Mouse (Mus musculus) intestine, postnatal 0 days (tissue): Measurements from ENCODE around the gene Evl. TPM values are rescaled to one million over a fixed set of nuclear protein-coding genes. Genes with fewer than 3 reads are reported as not detected.
A peak's percentile ranks its signal among the peaks of the same experiment; 100 is the strongest.

Experiments
- ATAC-seq: fragments of 200-750 bp; cut with Nextera tagmentation; 2 replicates; pipeline ENCODE4 v1.8.0; 2017; ENCODE audit warnings: mild to moderate bottlenecking, moderate TSS enrichment, moderate library complexity
- H3K27ac ChIP-seq: fragments of 300-500 bp; sonication (generic); 2 replicates; pipeline ENCODE4 v1.5.1; 2014; ENCODE audit warnings: mild to moderate bottlenecking, low read depth, low read length, moderate library complexity
- H3K27me3 ChIP-seq: fragments of 300-500 bp; sonication (generic); replicated peaks from 2 replicates; pipeline ENCODE4 v1.6.1; 2014; ENCODE audit warnings: low read length, mixed read lengths; ENCODE audit not compliant: control insufficient read depth, insufficient read depth
- H3K36me3 ChIP-seq: fragments of 300-500 bp; sonication (generic); 2 replicates; pipeline ENCODE4 v1.6.1; 2014; ENCODE audit warnings: mild to moderate bottlenecking, moderate library complexity; ENCODE audit not compliant: control insufficient read depth, insufficient read depth
- H3K4me1 ChIP-seq: fragments of 300-500 bp; sonication (generic); replicated peaks from 2 replicates; pipeline ENCODE4 v1.6.1; 2014; ENCODE audit warnings: antibody characterized with exemption, low read length, mixed read lengths; ENCODE audit not compliant: control insufficient read depth, insufficient read depth
- H3K4me2 ChIP-seq: fragments of 300-500 bp; sonication (generic); replicated peaks from 2 replicates; pipeline ENCODE4 v1.6.1; 2014; ENCODE audit warnings: low read depth, mild to moderate bottlenecking, moderate library complexity
- H3K4me3 ChIP-seq: fragments of 300-500 bp; sonication (generic); 2 replicates; pipeline ENCODE4 v1.5.1; 2014; ENCODE audit warnings: low read depth, low read length
- H3K9ac ChIP-seq: fragments of 300-500 bp; sonication (generic); 2 replicates; pipeline ENCODE4 v1.6.1; 2014; ENCODE audit warnings: mild to moderate bottlenecking, low read depth, low read length
- H3K9me3 ChIP-seq: fragments of 300-500 bp; sonication (generic); 2 replicates; pipeline ENCODE4 v1.6.1; 2016; ENCODE audit warnings: mixed run types; ENCODE audit not compliant: control insufficient read depth
- CTCF ChIP-seq: sonication (generic); IDR thresholded peaks from 2 replicates; pipeline ENCODE4 v1.5.1; 2016; ENCODE audit warnings: low read depth, mild to moderate bottlenecking, control low read depth, antibody characterized with exemption, moderate library complexity
- WGBS: fragments of 180-500 bp; shearing (Covaris S2); extraction: QIAGEN DNeasy Blood & Tissue Kit; methylation state at CpG from one replicate; pipeline ENCODE4 v1.1.7; 2014; 5-methylcytosine and 5-hydroxymethylcytosine counted together
- polyA plus RNA-seq: library from polyadenylated mRNA; unstranded; fragments of >200 nt; fragmentation: Nextera tagmentation; extraction: Ambion mirVana; gene quantifications from 2 replicates; pipeline ENCODE4 v1.2.1, GENCODE M21; 2015

Evl gene
- polyA plus RNA-seq, 1 experiment from 2014 or later = 20.5 TPM

- Histone ChIP-seq H3K4me3 (no peak overlapping the region), H3K4me2 (no peak overlapping the region), H3K27me3 (no peaks in the 10 kb centered on the region), H3K9ac (no peak overlapping the region), H3K4me1 (no peaks in the 10 kb centered on the region), H3K27ac (no peak overlapping the region), H3K36me3 (peaks cover 3% of the 10 kb centered on the region; the same call in 1 of the 2 replicates), H3K9me3 (no peaks in the 10 kb centered on the region)
- no peak for ATAC-seq
- TF ChIP-seq CTCF = no peak
Measured at GRCm38 (mm10) chr12:108647784-108648183, 93.3 kb downstream of the Evl start.

- TF ChIP-seq CTCF = no peak
- ATAC-seq = no peak
- peaks cover 25% of the 10 kb centered on the region; the same call in 1 of the 2 replicates for H3K36me3 ChIP-seq
Measured at GRCm38 (mm10) chr12:108651053-108651660, 96.6 kb downstream of the Evl start.

DNA sequence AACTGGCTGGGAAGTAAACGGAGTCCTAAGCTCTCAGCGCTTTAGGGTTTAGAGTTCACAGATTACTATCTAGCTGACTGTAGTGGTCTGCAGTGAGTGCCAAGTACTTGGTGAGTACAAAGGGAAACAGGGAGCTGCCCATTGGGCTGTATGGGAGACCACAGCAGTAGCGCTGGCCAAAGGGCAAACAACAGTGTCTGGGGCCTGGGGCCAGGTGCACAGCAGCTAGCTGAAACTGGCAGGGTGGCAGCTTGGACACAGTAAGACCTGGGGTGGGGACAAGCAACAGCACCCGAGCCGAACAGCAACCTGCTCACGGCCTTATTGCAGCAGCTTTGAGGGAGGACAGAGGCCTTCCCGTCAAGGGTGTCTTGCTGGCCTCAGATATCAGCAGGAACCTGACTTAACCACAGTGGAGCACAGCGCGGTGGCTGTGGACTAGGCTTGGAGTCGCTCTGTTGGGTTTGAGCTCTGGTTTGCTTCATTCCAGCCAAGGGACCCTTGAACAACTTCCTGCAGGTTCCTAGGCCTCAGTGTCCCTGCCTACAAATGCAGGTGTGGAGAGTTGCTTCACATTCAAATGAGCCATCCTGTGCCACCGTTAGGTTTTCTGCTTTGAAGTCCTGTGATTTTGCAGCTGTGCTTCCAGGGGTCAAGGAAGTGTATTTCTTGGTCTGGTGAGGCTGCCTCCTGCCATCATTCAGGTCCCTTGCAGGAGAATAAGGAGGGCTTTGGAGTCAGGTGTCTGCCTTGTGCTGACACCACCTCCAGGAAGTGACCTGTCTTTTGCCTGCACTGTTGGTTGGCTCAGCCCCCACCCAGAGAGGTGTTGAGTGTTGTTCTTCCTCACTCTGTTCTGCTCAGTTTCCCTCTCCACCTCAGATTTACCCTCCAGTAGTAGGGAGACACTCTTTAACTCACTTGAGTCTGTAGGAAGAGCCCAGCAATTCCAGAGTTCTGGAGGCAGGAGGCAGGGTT, 99.1 kb downstream of the Evl start:
- no peak overlapping the region for H3K4me3 ChIP-seq
- H3K27me3 ChIP-seq = no peaks in the 10 kb centered on the region
- TF ChIP-seq CTCF = no peak
- H3K4me1 ChIP-seq = no peaks in the 10 kb centered on the region
- no peak overlapping the region for H3K4me2 ChIP-seq
- H3K36me3 ChIP-seq = peaks cover 25% of the 10 kb centered on the region; the same call in 1 of the 2 replicates
- peak; percentile 72 for ATAC-seq
- WGBS = 64% methylated on average over 11 of the region's 11 CpGs
- H3K9me3 ChIP-seq = no peaks in the 10 kb centered on the region
- 0 out of 2 replicates have a peak overlapping the region, but pooled peaks have one; percentile 23 for H3K27ac ChIP-seq
- no peak overlapping the region for H3K9ac ChIP-seq

More at GRCm38 (mm10) chr12:108651053-108651660, 96.6 kb downstream of the Evl start:
- no peaks in the 10 kb centered on the region for H3K27me3 ChIP-seq
- H3K4me3 ChIP-seq = no peak overlapping the region
- no peak overlapping the region for H3K9ac ChIP-seq
- no peaks in the 10 kb centered on the region for H3K4me1 ChIP-seq
- H3K9me3 ChIP-seq = no peaks in the 10 kb centered on the region
- no peak overlapping the region for H3K27ac ChIP-seq
- 58% methylated on average over 7 of the region's 7 CpGs for WGBS
- H3K4me2 ChIP-seq = no peak overlapping the region

- WGBS = 77% methylated on average over 1 of the region's 1 CpGs
- Histone ChIP-seq H3K36me3 (peaks cover 33% of the 10 kb centered on the region; the same call in 1 of the 2 replicates), H3K9ac (no peak overlapping the region), H3K4me1 (no peaks in the 10 kb centered on the region), H3K4me3 (no peak overlapping the region), H3K9me3 (no peaks in the 10 kb centered on the region), H3K27ac (no peak overlapping the region), H3K4me2 (no peak overlapping the region), H3K27me3 (no peaks in the 10 kb centered on the region)
- peak; percentile 85 for TF ChIP-seq CTCF
- no peak for ATAC-seq
Measured at GRCm38 (mm10) chr12:108657350-108657749, 102.8 kb downstream of the Evl start.

DNA sequence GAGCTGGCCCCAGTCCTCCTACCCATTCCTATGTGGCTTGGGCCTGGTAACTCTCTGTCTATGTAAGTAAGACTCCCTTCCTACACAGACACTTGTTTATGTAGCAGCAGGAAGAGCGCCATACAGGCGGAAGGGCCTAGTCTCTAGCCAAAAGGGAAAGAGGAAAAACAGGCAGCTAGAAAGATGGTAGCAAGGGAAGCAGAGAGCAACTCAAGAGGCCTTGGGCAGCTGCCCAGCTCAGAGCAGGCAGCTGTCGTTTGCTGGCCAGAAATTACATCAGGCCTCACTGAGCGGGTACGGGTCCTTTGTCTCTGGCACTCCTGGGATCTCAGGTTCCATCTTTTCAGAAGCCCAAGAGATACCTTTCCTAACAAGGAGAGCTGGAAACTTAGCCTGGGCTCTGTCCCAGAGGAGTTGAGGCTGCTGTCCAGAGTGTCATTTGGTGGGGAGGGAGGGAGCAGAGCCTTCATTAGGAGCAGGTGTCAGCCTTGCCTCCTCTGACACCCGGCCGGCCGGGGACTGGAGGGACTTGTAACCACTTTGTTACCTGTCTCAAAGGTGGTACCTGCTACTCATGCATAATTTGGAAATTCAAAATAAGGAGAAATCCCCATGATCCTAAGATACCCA, 114.2 kb downstream of the Evl start:
- Histone ChIP-seq H3K27ac (peak overlapping the region; percentile 28; the same call in 1 of the 2 replicates), H3K9me3 (no peaks in the 10 kb centered on the region), H3K9ac (no peak overlapping the region), H3K4me3 (no peak overlapping the region), H3K36me3 (peaks cover 21% of the 10 kb centered on the region), H3K4me1 (no peaks in the 10 kb centered on the region), H3K4me2 (no peak overlapping the region), H3K27me3 (no peaks in the 10 kb centered on the region)
- no peak for ATAC-seq
- 75% methylated on average over 8 of the region's 8 CpGs for WGBS
- no peak for TF ChIP-seq CTCF

DNA sequence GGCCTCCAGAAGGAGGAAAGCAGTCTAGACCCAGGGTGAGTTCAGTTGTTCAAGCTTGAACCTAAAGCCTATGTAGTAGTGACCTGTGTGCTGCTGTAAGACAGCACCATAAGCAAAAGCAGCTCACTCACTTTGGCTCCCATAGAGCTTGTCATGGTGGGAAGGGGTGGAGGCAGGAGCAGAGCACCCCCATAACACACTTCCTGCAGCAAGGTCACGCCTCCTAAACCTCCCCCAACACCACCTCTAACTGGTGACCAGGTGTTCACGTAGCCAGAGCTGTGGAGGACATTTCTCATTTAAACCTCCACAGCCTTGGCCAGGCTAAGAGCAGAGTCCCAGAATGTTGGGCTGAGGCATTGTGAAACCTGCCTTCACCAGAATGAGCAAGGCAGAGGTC, 117.0 kb downstream of the Evl start:
- Histone ChIP-seq H3K27me3 (no peaks in the 10 kb centered on the region), H3K4me3 (no peak overlapping the region), H3K27ac (no peak overlapping the region), H3K4me1 (no peaks in the 10 kb centered on the region), H3K9me3 (no peaks in the 10 kb centered on the region), H3K4me2 (no peak overlapping the region), H3K36me3 (peaks cover 25% of the 10 kb centered on the region), H3K9ac (no peak overlapping the region)
- whole genome bisulfite sequencing = 96% methylated on average over 2 of the region's 2 CpGs
- no peak for TF ChIP-seq CTCF
- no peak for ATAC-seq
